Mouse (Mus musculus) gastrocnemius, postnatal 25 days (tissue): Measurements from ENCODE around the gene Gripap1. TPM values are rescaled to one million over a fixed set of nuclear protein-coding genes. Genes with fewer than 3 reads are reported as not detected.
"Not testable (repeated sequence)": the region's sequence is repeated elsewhere in the genome, so short reads cannot be mapped to it uniquely, and the experiment has no call there.

Experiments used
- DNase-seq: peaks from one replicate; pipeline ENCODE4 v3.0.0; 2022
- total RNA-seq, 2 experiments: library from RNA; stranded (reverse); gene quantifications; 1 replicate in 1 of 2; 2 replicates in 1 of 2; pipeline ENCODE4 v1.2.3; 2021

The Gripap1 gene
- total RNA-seq, 2 experiments from 2014 or later: 17.5 to 21.2 TPM

- DNase-seq: no peak
Observed at GRCm38 (mm10) chrX:7778450-7779244, 10.9 kb upstream of the Gripap1 start.

GRCm38 (mm10) chrX:7779294-7779693, 10.3 kb upstream of the Gripap1 start:
- DNase-seq: no peak

- DNase-seq: no peak
Observed at GRCm38 (mm10) chrX:7782603-7783092, 6.9 kb upstream of the Gripap1 start.

- no peak for DNase-seq
Observed at GRCm38 (mm10) chrX:7790309-7790708, 744 bp downstream of the Gripap1 start.

- DNase-seq: no peak
Observed at GRCm38 (mm10) chrX:7793361-7793760, 3.8 kb downstream of the Gripap1 start.

GRCm38 (mm10) chrX:7795016-7795415, 5.5 kb downstream of the Gripap1 start:
- DNase-seq: no peak

GRCm38 (mm10) chrX:7797327-7797726, 7.8 kb downstream of the Gripap1 start:
- DNase-seq: no peak

- DNase-seq: not testable (repeated sequence)
Observed at GRCm38 (mm10) chrX:7802157-7802556, 12.6 kb downstream of the Gripap1 start.

- not testable (repeated sequence) for DNase-seq
Observed at GRCm38 (mm10) chrX:7815016-7815415, 25.5 kb downstream of the Gripap1 start.

- peak; percentile 25 for DNase-seq
Observed at GRCm38 (mm10) chrX:7821865-7822779, 32.6 kb downstream of the Gripap1 start, which contains the start of gene Kcnd1. Kcnd1 (plus strand) TSS chrX:7822289.

- no peak for DNase-seq
Observed at GRCm38 (mm10) chrX:7837146-7837545, 47.6 kb downstream of the Gripap1 start.

GRCm38 (mm10) chrX:7840842-7841162, 51.2 kb downstream of the Gripap1 start:
- no peak for DNase-seq

GRCm38 (mm10) chrX:7841163-7842162, 51.9 kb downstream of the Gripap1 start, which contains the start of gene Otud5:
Otud5 (plus strand) TSS chrX:7841364.
- DNase-seq: peak; percentile 95

- peak; percentile 8 for DNase-seq
Observed at GRCm38 (mm10) chrX:7842318-7842717, 52.8 kb downstream of the Gripap1 start.

GRCm38 (mm10) chrX:7847845-7848244, 58.3 kb downstream of the Gripap1 start:
- DNase-seq: no peak

- DNase-seq: no peak
Observed at GRCm38 (mm10) chrX:7854578-7854977, 65.0 kb downstream of the Gripap1 start.

GRCm38 (mm10) chrX:7859191-7859753, 69.7 kb downstream of the Gripap1 start:
- DNase-seq: no peak

GRCm38 (mm10) chrX:7863181-7863580, 73.6 kb downstream of the Gripap1 start:
- no peak for DNase-seq

GRCm38 (mm10) chrX:7864551-7864950, 75.0 kb downstream of the Gripap1 start:
- DNase-seq: no peak

- no peak for DNase-seq
Observed at GRCm38 (mm10) chrX:7865343-7865742, 75.8 kb downstream of the Gripap1 start.

- DNase-seq: no peak
Observed at GRCm38 (mm10) chrX:7865786-7866185, 76.2 kb downstream of the Gripap1 start.
